Mouse (Mus musculus) cortical plate, adult 2 months (tissue): ENCODE measurements at regions not wholly inside any gene's neighbourhood (a gene's known extent, or its start where the extent isn't known, plus 50 kb on each side); places are given as distances from the start of the nearest gene placed in this dataset.

ENCODE experiments used
- H3K27ac ChIP-seq: fragments of 200-500 bp; 2 replicates; pipeline ENCODE4 v1.5.1; 2012; ENCODE audit warnings: low read length, control low read depth, inconsistent platforms; ENCODE audit not compliant: insufficient read depth
- H3K4me1 ChIP-seq: fragments of 200-500 bp; 2 replicates; pipeline ENCODE4 v1.6.1; 2011; ENCODE audit warnings: low read length; ENCODE audit not compliant: control insufficient read depth, insufficient read depth
- H3K4me3 ChIP-seq: fragments of 200-500 bp; 2 replicates; pipeline ENCODE4 v1.5.1; 2011; ENCODE audit warnings: mild to moderate bottlenecking, low read length, control low read depth; ENCODE audit not compliant: insufficient read depth
- CTCF ChIP-seq: fragments of 200-500 bp; IDR thresholded peaks from 2 replicates; pipeline ENCODE4 v1.5.1; 2011; ENCODE audit warnings: mild to moderate bottlenecking, control low read depth, low read length; ENCODE audit not compliant: insufficient read depth; ENCODE audit errors: extremely low read depth
- POLR2A ChIP-seq: fragments of 200-500 bp; IDR thresholded peaks from 2 replicates; pipeline ENCODE4 v1.6.1; 2011; ENCODE audit warnings: mild to moderate bottlenecking, low read length, control low read depth; ENCODE audit not compliant: insufficient read depth; ENCODE audit errors: extremely low read depth

DNA sequence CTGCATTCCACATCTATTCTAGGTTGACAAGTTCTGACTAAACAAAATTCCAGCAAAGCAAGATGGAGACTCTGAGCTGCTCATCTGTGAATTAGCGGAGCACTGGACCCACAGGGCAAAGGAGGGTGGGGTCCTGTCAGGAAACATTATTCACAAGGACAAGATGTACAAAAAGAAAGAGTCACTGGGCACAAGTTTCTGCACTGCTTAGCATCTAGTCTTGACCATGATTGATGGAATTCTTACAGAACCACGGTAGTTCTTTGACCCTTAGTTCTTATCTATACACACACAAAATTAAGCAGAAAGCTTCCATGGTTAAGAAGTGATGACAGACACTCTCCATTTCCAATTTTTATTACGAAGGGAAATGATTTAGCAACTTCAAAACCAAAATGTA lies 267.6 kb downstream of the Mreg start:
- no peaks in the 10 kb centered on the region for H3K4me1 ChIP-seq
- no peak overlapping the region for H3K4me3 ChIP-seq
- H3K27ac ChIP-seq, result no peak overlapping the region
- TF ChIP-seq POLR2A (no peak), CTCF (no peak)

DNA sequence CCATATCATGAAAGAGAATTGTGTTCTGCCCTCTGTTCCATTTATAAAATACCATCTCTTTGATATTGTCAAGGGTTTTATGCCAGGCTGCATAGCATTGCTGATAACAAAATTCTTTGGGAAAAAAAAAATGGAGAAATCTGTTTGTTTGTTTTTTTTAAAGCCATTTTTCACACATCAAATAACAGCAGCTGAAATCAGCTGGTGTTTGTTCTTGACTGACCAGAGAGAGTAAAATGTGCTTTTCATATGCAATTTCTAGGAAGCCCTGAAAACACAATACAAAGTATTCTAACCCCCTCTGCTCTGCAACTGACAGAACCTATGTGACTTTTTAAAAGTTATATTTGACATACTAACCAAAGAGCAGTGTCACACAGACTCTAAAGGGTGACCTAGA lies 270.0 kb downstream of the Mreg start:
- Histone ChIP-seq H3K4me3 (no peak overlapping the region), H3K4me1 (no peaks in the 10 kb centered on the region), H3K27ac (no peak overlapping the region)
- TF ChIP-seq CTCF (no peak), POLR2A (no peak)

DNA sequence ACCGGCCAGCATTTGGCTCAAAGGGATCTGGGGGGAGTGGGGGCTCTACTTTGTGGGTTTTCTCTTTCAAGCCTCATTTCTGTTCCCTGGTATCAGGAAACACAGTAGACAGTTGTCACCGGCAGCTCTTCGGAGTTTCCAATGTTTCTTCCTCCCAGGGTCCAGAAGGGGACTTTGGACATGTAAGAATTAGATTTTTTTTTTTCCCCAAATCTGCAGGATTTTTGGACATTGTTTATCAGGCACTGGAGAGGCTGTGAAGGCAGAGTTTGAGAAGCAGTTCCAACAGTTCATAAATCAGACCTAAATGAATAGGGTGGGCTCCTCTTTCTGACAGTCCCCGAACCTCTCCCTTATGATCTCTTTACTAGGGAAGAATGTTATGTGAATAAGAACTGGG lies 270.4 kb downstream of the Mreg start:
- H3K27ac ChIP-seq, result no peak overlapping the region
- no peaks in the 10 kb centered on the region for H3K4me1 ChIP-seq
- no peak for TF ChIP-seq CTCF
- TF ChIP-seq POLR2A, result no peak
- H3K4me3 ChIP-seq, result no peak overlapping the region

DNA sequence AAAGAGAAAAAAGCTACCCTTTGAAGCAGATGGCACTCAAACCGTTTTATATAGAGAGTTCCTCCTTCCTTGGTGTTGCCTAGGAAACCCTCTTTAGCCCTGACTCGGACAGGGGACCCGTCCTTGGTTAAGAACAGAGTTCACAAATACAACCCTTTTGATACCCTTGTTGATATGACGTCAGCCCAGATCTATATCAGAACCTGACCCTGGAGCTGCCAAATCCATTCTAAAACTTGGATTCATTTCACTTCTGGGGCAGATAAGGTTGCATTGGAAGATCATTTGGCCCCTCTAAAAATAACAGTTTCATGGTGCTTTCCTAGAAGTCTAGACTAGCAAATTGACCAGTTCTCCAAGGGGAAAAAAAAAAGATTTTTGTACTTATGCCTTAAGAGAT lies 271.2 kb downstream of the Mreg start:
- Histone ChIP-seq H3K4me3 (no peak overlapping the region), H3K27ac (no peak overlapping the region), H3K4me1 (no peaks in the 10 kb centered on the region)
- TF ChIP-seq POLR2A (no peak), CTCF (no peak)

DNA sequence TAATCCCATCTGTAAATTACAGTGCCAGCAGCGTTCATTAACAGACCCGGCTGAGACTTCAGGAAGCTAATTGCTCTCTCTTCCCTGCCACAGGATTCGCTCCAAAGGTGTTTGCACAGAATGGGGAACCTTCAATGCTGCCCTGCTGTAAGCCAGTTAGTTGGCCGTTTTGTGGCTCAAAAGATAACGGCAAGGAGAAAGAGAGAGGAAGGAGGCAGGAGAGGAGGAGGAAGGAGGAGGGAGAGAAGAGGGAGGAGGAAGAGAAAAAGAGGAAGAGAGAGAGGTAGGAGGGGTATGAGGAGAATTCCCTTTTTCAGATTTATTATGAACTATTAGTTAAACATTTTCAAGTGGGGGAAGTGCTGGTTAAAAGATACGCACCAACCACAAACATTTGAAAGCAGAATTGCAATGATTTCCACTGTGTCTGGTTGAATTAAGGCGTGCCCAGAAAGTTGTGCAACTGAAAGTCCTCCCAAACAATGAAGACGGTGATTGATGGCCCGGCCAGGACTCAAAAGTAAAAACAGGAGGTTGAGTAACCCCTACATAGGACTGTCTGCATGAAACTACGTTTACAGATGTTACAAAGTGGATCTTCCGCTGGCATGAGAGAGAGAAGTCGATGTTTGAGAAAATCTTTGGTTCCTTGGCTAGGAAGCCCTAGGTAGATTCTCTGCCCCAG lies 273.6 kb downstream of the Mreg start:
- Histone ChIP-seq H3K4me3 (no peak overlapping the region), H3K4me1 (no peaks in the 10 kb centered on the region), H3K27ac (no peak overlapping the region)
- TF ChIP-seq CTCF, result no peak
- TF ChIP-seq POLR2A, result no peak

DNA sequence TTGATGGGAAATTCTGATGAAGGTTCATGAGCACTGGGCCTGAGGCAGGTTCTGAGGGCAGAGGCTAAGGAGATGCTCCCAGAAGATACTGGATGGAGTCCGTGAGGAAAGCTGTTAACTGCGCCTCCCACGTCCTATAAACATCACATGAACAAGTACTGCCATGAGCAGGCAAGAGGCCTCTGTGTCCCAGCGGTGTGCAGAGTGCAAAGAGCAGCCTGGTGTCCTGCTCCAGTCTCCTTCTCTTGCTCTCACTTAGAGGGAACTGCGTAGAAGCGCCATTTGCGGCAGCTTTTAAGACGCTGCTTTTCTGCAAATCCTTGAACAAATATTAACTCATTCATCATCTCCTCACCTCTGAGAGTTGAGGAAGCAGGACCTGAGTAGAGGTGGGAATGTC lies 274.2 kb downstream of the Mreg start:
- H3K4me3 ChIP-seq, result no peak overlapping the region
- TF ChIP-seq CTCF (no peak), POLR2A (no peak)
- H3K27ac ChIP-seq, result no peak overlapping the region
- H3K4me1 ChIP-seq, result no peaks in the 10 kb centered on the region

DNA sequence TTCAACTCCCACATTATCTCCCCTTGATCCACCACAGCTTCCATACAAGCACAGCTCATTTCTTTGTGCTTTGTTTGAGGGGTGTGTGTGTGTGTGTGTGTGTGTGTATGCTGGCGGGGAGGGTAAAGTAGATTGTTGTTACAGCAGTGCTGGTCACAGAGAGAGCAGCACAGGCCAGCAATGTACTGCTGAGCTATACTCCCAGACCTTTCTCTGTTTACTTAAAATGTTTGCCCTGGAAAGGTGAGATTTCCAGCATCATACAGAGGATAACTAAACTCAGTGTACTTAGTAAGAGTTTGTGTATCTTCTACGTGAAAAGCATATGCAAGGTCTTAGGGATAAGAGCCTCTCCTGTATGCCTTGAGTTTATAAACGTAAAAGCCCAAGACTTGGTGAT lies 274.9 kb downstream of the Mreg start:
- no peak overlapping the region for H3K27ac ChIP-seq
- TF ChIP-seq CTCF, result no peak
- no peak for TF ChIP-seq POLR2A
- no peak overlapping the region for H3K4me3 ChIP-seq
- H3K4me1 ChIP-seq, result no peaks in the 10 kb centered on the region

DNA sequence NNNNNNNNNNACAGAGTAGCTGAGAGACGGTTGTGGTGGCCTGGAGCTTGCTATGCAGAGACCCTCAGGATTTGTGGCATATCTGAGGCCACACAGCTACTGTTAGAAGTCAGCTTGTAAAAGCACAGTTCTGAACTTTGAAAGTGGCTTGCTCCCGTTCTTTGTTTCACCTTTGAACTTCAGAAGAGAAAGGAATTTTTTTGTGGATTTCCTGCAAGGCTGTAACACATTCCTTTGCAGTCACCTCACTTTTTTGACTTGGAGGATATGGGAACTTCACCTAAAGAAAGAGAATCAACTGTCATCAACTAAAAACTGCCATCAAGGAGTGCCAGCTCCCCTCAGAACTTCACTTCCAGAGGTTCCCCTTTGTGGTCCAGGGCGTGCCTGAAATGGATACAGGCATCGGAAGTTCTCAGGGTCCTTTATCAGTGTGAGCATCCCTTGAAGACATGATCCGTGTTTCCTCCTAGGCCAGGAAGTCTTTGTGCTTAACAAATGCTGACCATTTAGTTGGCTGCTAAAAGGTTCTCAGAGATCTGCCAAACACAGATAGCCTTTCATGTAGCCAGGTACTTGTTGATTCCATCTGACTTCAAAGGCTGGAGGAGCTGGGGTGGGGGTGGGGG lies 275.5 kb downstream of the Mreg start:
- Histone ChIP-seq H3K27ac (no peak overlapping the region; the same call in 1 of the 2 replicates), H3K4me3 (no peak overlapping the region), H3K4me1 (no peaks in the 10 kb centered on the region)
- TF ChIP-seq POLR2A (no peak), CTCF (no peak)

DNA sequence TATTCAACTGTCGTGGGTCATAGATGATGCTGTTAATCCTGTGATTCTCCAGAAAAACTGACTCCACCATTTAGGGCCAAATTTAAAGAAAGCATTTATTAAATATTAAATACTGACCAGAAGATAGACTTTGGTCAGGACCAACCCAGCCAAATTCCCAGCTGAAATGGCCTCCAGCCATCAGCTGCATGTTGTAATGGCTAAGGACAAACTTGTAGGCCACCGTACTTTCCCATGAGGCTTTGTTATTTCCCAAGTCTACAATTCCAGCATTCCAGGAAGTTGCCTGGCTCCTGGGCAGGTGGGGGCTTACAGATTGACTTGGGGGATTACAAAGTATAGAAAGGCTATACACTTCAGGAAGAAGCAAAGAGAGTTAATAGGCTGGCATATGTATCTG lies 272.5 kb upstream of the Fn1 start:
- Histone ChIP-seq H3K4me1 (no peaks in the 10 kb centered on the region), H3K27ac (no peak overlapping the region), H3K4me3 (no peak overlapping the region)
- no peak for TF ChIP-seq POLR2A
- no peak for TF ChIP-seq CTCF

DNA sequence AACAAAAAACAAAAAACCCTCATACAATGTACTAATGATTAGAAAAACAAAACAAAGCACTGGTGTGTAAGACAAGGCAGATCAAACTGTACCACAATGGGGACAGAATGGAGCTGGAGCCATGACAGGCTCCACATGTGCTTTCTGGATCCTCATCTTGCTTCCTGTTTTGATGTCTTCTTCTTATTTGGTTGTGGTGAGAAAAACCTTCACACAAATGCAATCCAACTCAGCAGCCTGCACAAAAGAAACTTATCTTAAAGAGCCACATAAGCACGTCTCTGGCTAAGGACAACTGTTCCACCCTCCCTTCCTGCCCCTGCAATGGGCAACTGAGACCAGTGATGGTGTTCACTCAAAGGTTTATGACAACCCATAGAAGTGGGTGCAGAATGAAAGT lies 271.9 kb upstream of the Fn1 start:
- Histone ChIP-seq H3K27ac (no peak overlapping the region), H3K4me3 (no peak overlapping the region), H3K4me1 (no peaks in the 10 kb centered on the region)
- TF ChIP-seq POLR2A (no peak), CTCF (no peak)
